Mouse (Mus musculus) stomach, embryonic 16.5 days (tissue): Measurements from ENCODE around the gene Eif2b5. TPM values are rescaled to one million over a fixed set of nuclear protein-coding genes. Genes with fewer than 3 reads are reported as not detected.

ENCODE experiments used
- ATAC-seq: fragments of 200-750 bp; cut with Nextera tagmentation; 2 replicates; pipeline ENCODE4 v1.8.0; 2017; ENCODE audit warnings: moderate number of reproducible peaks, moderate TSS enrichment; ENCODE audit not compliant: insufficient read depth, low FRiP score
- H3K27ac ChIP-seq: fragments of 300-500 bp; sonication (generic); 2 replicates; pipeline ENCODE4 v1.5.1; 2014; ENCODE audit warnings: low read length
- H3K27me3 ChIP-seq: fragments of 300-500 bp; sonication (generic); 2 replicates; pipeline ENCODE4 v1.6.1; 2014; ENCODE audit warnings: low read length, control low read depth, mixed read lengths; ENCODE audit not compliant: control insufficient read depth, insufficient read depth
- H3K36me3 ChIP-seq: fragments of 300-500 bp; sonication (generic); 2 replicates; pipeline ENCODE4 v1.6.1; 2014; ENCODE audit warnings: low read length; ENCODE audit not compliant: control insufficient read depth, insufficient read depth
- H3K4me1 ChIP-seq: fragments of 300-500 bp; sonication (generic); 2 replicates; pipeline ENCODE4 v1.6.1; 2014; ENCODE audit warnings: low read length, control low read depth, mixed read lengths; ENCODE audit not compliant: control insufficient read depth, insufficient read depth
- H3K4me2 ChIP-seq: fragments of 300-500 bp; sonication (generic); 2 replicates; pipeline ENCODE4 v1.6.1; 2014; ENCODE audit warnings: low read depth, low read length, mixed read lengths
- H3K4me3 ChIP-seq: fragments of 300-500 bp; sonication (generic); replicated peaks from 2 replicates; pipeline ENCODE4 v1.5.1; 2014; ENCODE audit warnings: mild to moderate bottlenecking, low read length
- H3K9ac ChIP-seq: fragments of 300-500 bp; sonication (generic); 2 replicates; pipeline ENCODE4 v1.6.1; 2014; ENCODE audit warnings: low read length
- H3K9me3 ChIP-seq: fragments of 300-500 bp; sonication (generic); replicated peaks from 2 replicates; pipeline ENCODE4 v1.6.1; 2016; ENCODE audit warnings: low read length, control low read depth; ENCODE audit not compliant: control insufficient read depth
- WGBS: fragments of 180-500 bp; shearing (Covaris S2); extraction: QIAGEN DNeasy Blood & Tissue Kit; methylation state at CpG from one replicate; pipeline ENCODE4 v1.1.7; 2014; 5-methylcytosine and 5-hydroxymethylcytosine counted together
- polyA plus RNA-seq: library from polyadenylated mRNA; unstranded; fragments of >200 nt; fragmentation: Nextera tagmentation; extraction: Ambion mirVana; gene quantifications from 2 replicates; pipeline ENCODE4 v1.2.1, GENCODE M21; 2015

Eif2b5 gene
- polyA plus RNA-seq, 1 experiment from 2014 or later, result 94.7 TPM

DNA sequence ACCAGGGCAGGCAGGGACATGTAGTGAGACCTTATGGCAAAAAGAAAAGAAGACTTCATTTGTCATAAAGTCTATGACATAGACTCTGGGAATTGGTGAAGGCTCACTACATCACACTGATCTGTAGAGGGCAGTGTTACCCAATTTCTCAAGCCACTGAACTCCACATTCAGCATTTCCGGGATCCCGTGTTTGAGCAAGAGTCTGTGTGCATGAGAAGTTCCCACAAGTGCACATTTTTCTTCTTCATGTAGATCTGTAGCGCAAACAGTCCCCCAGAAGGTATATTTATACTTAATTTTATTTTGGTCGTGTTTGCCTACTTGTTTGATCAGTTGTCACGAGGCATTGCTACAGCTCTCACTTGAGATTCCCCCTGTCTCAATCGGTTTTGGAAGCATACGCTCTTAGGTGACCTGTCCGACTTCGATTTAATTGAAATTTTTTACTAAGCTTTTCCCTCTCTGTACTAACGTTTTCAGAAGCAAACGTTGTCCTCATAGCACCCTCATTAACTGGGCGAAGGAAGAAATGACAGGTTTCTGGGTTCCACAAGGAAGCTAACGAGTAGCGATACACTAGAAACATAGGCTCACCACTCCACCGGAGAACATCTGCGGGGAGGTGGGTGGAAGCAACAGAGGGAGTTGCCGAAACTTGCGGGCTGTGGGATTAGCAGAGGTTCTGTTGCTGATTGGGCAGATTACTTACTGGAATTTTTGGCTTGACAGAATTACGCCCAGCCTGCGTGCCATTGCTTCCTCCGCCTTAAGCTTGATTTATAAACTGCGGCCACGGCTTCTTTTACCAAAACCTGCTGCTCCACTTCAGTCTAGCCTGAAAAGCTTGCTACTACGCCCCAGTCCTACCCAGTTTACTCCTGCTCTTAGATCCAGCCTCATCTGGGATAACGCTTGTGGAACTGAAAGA lies 1.7 kb upstream of the Eif2b5 start:
- H3K4me3 ChIP-seq, result peak overlapping the region; percentile 40
- peak overlapping the region; percentile 57 for H3K9ac ChIP-seq
- H3K27ac ChIP-seq, result peak overlapping the region; percentile 56; the same call in 1 of the 2 replicates
- H3K4me1 ChIP-seq, result peaks cover 3% of the 10 kb centered on the region; the same call in 1 of the 2 replicates
- H3K27me3 ChIP-seq, result no peaks in the 10 kb centered on the region
- peak overlapping the region; percentile 63 for H3K4me2 ChIP-seq
- 0 out of 2 replicates have a peak, but pooled peaks cover 6% of the 10 kb centered on the region for H3K36me3 ChIP-seq
- peak; percentile 13; the same call in 1 of the 2 replicates for ATAC-seq
- WGBS, result 19% methylated on average over 25 of the region's 25 CpGs
- H3K9me3 ChIP-seq, result no peaks in the 10 kb centered on the region

DNA sequence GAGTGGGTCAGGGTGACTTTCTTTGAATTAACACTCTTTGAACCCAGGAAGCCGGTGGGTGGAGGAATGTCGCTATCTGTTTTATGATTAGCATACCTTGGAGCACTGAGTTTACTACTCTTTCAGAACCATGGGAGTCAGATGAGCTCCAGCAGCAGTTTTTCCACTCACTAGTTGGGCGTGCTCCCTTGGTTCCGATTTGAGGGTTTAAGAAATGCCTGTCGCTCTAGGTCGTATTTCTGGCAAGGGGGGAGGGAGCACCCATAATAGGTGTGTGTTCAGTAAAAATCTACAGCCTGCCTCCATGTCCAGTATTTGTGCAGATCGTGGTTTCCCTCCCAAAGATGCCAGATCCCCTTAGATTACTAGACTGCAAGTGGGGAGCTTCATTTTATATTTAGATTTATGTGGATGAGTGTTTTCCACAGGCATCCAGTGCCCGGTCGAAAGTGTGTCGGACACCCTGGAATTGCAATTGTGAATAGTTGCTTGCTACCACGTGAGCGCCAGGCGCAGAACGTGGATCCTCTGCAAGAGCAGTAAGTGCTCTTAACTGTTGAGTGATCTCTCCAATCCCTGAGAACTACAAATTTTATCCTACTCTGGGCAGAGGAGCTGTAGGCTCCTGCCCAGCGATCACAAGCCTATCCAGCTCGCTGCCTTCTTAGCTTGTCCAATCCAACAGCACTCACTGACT lies 489 bp upstream of the Eif2b5 start:
- peak overlapping the region; percentile 61 for H3K4me3 ChIP-seq
- no peak for ATAC-seq

DNA sequence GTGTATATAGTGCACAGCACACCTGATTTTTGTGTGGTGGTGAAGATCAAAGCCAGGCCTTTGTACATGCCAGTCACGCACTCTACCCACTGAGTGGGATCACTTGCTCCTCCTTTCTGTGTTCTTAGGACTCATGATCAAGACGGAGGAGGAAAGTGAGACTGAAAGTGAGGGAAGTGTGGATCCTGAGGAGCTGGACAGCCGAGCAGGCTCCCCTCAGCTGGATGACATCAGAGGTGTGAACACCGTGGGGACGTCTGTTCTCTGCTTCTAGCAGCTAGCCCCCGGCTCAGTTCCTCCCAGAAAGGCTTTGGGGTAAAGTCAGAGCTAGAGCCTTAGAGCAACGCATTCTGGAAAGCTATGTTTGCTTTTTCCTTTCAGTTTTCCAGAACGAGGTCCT lies 7.4 kb downstream of the Eif2b5 start:
- Histone ChIP-seq H3K9me3 (no peaks in the 10 kb centered on the region), H3K36me3 (peaks cover 62% of the 10 kb centered on the region), H3K4me1 (no peaks in the 10 kb centered on the region), H3K4me3 (no peak overlapping the region), H3K4me2 (no peak overlapping the region), H3K27me3 (no peaks in the 10 kb centered on the region), H3K27ac (no peak overlapping the region), H3K9ac (no peak overlapping the region)
- ATAC-seq, result no peak
- WGBS, result 82% methylated on average over 8 of the region's 8 CpGs

More for the DNA sequence above, 489 bp upstream of the Eif2b5 start:
- WGBS, result 8% methylated on average over 16 of the region's 16 CpGs
- H3K36me3 ChIP-seq, result peaks cover 17% of the 10 kb centered on the region
- H3K9me3 ChIP-seq, result no peaks in the 10 kb centered on the region
- H3K9ac ChIP-seq, result peak overlapping the region; percentile 57
- H3K4me2 ChIP-seq, result peak overlapping the region; percentile 95
- peak overlapping the region; percentile 44 for H3K27ac ChIP-seq
- peaks cover 3% of the 10 kb centered on the region; the same call in 1 of the 2 replicates for H3K4me1 ChIP-seq
- H3K27me3 ChIP-seq, result no peaks in the 10 kb centered on the region

DNA sequence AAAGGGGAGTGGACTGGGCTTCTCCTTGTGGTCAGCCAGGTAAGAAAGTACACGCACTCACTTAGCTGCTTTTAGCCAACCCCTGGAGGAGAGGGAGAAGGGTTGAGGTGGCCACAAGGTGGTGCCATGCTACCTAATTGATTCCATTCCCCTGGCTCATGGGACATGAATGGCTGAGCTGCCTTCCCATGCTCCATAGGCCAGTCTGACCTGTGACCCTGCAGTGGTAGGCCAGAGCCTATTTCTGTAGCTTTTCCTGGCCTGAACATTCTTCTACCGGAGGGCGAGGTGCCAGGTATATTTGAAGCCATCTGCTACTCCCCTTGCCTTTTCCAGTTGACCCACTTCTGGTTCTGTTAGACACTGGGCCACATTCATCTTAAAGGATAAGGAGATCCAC lies 10.7 kb downstream of the Eif2b5 start:
- no peaks in the 10 kb centered on the region for H3K4me1 ChIP-seq
- 78% methylated on average over 3 of the region's 3 CpGs for WGBS
- H3K9me3 ChIP-seq, result no peaks in the 10 kb centered on the region
- H3K9ac ChIP-seq, result no peak overlapping the region
- H3K4me2 ChIP-seq, result no peak overlapping the region
- H3K27ac ChIP-seq, result no peak overlapping the region
- peaks cover 36% of the 10 kb centered on the region for H3K36me3 ChIP-seq
- ATAC-seq, result peak; percentile 33; the same call in 1 of the 2 replicates
- H3K4me3 ChIP-seq, result no peak overlapping the region
- H3K27me3 ChIP-seq, result no peaks in the 10 kb centered on the region

DNA sequence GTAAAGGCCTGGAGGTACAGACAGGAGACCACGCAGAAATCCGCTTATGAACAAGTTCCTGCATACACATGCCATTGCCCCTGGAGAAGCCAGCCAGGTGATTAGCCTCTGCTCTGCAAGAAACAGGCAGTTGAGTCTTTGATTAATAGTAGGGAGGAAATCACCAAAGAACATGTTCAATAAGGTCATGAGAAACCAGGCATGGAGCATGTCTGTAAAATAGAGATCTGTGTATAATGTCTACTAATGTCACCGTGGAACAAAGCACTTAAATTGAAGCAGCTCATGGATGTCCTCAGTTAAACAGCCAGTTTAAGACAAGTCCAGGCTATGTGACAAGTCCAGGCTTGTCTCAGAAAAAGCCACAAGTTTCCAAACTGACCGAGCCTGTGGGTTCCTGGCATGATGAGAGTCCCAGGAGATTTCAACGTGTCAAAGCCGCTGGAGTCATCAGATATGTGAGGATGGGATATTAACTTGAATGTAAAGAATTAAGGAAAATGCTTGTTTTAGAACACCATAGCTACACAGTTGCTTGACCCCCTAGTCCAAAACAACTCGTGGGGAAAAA lies 12.7 kb downstream of the Eif2b5 start:
- H3K27ac ChIP-seq, result no peak overlapping the region
- WGBS, result 85% methylated on average over 7 of the region's 7 CpGs
- no peak overlapping the region for H3K4me2 ChIP-seq
- H3K36me3 ChIP-seq, result peaks cover 27% of the 10 kb centered on the region
- ATAC-seq, result no peak
- H3K27me3 ChIP-seq, result no peaks in the 10 kb centered on the region
- H3K9ac ChIP-seq, result no peak overlapping the region
- no peaks in the 10 kb centered on the region for H3K9me3 ChIP-seq
- no peak overlapping the region for H3K4me3 ChIP-seq
- H3K4me1 ChIP-seq, result peaks cover 4% of the 10 kb centered on the region; the same call in 1 of the 2 replicates

DNA sequence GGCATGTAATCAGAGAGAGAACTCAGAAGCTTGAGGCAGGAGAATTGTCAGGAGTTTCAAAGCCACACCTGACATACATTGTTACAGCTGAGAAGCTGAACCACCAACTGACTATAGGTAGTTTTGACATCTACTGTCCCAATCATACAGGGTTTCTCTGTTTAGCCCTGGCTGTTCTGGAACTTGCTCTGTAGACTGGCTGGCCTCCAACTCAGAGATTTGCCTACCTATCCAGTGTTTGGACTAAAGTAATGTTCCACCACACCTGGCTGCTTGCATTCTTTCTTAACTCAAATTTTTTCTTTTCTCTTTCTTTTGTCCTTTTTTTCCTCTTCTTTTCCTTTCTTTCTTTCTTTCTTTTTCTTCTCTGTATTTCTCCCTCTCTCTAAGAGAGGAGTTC lies 17.4 kb downstream of the Eif2b5 start:
- Histone ChIP-seq H3K36me3 (0 out of 2 replicates have a peak, but pooled peaks cover 1% of the 10 kb centered on the region), H3K27ac (peak overlapping the region; percentile 82; the same call in 1 of the 2 replicates), H3K4me3 (peak overlapping the region; percentile 100), H3K4me1 (peaks cover 11% of the 10 kb centered on the region; the same call in 1 of the 2 replicates), H3K27me3 (no peaks in the 10 kb centered on the region), H3K9me3 (no peaks in the 10 kb centered on the region), H3K4me2 (peak overlapping the region; percentile 73), H3K9ac (peak overlapping the region; percentile 98)
- no peak for ATAC-seq

DNA sequence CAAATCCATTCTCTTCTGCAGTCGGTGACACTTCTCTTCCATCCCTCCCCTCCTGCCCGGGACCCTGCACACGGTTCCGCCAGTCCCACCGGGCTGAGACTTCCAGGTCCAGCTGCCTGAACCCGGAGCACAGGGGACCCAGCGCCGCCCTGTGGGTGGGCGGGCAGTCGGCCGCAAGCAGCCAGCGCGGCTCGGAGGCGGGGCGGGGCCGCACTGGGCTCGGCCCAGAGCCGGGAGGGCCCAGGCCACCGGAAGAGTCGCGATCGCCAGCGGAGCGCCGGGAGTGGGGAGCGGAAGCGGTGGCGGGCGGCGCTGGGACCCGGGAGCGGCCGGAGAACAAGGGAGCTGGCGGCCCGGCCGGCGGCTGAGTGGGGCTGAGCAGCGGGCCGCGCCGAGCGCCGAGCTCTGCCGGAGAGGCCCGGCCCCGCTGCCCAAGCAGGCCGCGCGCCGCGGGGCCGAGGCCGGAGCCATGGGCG lies 18.1 kb downstream of the Eif2b5 start, which contains the start of gene Dvl3:
Gene Dvl3 (plus strand): TSS at position 257 of the 476 bp plus-strand sequence.
- under 1% methylated on average over 50 of the region's 55 CpGs for WGBS

DNA sequence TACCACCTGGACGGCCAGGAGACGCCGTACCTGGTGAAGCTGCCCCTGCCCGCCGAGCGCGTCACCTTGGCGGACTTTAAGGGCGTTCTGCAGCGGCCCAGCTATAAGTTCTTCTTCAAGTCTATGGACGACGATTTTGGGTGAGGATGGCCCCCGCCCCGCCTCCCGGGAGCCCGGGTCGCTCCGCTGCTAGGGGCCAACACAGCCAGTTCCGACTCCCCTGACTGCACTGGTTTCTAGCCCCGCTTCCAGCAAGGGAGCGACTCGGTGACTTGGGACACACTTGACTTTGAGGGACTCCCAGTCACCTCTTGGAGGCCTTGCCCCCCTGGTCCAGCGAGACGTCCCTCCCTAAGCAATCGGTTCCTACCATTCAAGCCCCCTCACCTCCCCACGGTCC lies 18.6 kb downstream of the Eif2b5 start:
- H3K9ac ChIP-seq, result peak overlapping the region; percentile 98
- ATAC-seq, result peak; percentile 41
- WGBS, result under 1% methylated on average over 26 of the region's 26 CpGs
- peaks cover 11% of the 10 kb centered on the region; the same call in 1 of the 2 replicates for H3K4me1 ChIP-seq
- H3K9me3 ChIP-seq, result no peaks in the 10 kb centered on the region
- peak overlapping the region; percentile 97 for H3K27ac ChIP-seq
- peak overlapping the region; percentile 100 for H3K4me3 ChIP-seq
- no peaks in the 10 kb centered on the region for H3K36me3 ChIP-seq
- no peaks in the 10 kb centered on the region for H3K27me3 ChIP-seq
- H3K4me2 ChIP-seq, result peak overlapping the region; percentile 78

More for the DNA sequence above, 18.1 kb downstream of the Eif2b5 start, which contains the start of gene Dvl3:
- Histone ChIP-seq H3K4me2 (peak within 1 kb of the TSS; percentile 78), H3K9ac (peak within 1 kb of the TSS; percentile 98), H3K27me3 (no peaks in the 10 kb centered on the region), H3K4me3 (peak within 1 kb of the TSS; percentile 100), H3K36me3 (no peaks in the 10 kb centered on the region), H3K9me3 (no peaks in the 10 kb centered on the region), H3K4me1 (peaks cover 11% of the 10 kb centered on the region; the same call in 1 of the 2 replicates), H3K27ac (peak within 1 kb of the TSS; percentile 97)
- peak; percentile 97 for ATAC-seq
